Mouse (Mus musculus) erythroblast, embryonic 14.5 days (primary cell): ENCODE measurements around the gene Tfeb.

Experiments
- GATA1 ChIP-seq: IDR thresholded peaks from 2 replicates; pipeline ENCODE4 v1.6.1; 2012; ENCODE audit warnings: low read length, inconsistent platforms, mixed read lengths
- TAL1 ChIP-seq: IDR thresholded peaks from 3 replicates; pipeline ENCODE4 v1.6.1; 2012; ENCODE audit warnings: low read length, inconsistent platforms, mixed read lengths

DNA sequence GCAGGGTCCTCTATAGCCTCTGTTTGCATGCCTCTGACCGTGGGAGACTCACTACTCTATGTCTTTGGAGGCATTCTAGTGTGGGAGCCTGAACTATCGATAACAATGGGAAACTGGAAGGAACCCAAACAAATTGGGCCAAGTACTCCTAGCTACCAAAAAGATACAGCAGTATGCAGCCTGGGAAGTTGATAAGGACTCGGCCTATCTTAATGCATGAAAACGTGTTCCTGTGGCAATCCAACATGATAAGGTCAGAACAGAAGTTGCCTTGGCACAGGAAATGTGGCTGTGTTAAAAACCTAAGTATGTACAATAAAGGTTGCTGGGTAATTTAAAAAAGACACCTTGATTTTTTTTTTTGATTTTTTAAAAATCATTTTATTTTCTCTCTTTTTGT, 15.6 kb upstream of the Tfeb start:
- TF ChIP-seq TAL1 (no peak), GATA1 (no peak)
